ENCODE assay signal across 18 mouse cellular contexts in genomic region chr19:37912501-37912900, GRCm38 (mm10).
"Had no signal": no experiment of that assay in that cellular context is flagged by ENCODE, and none has a peak within 500 bp of the region (broad histone marks: within the 10 kb centered on the region; RNA-seq: fewer than 3 reads in every experiment).

No protein-coding gene starts in this region.

- H3K27ac ChIP-seq: hindbrain, postnatal 0 days; kidney, embryonic 15.5 days; limb, embryonic 12.5 days; limb, embryonic 15.5 days; liver, embryonic 14.5 days; macrophage; stomach, embryonic 15.5 days had no signal

- H3K4me2 ChIP-seq: kidney, embryonic 15.5 days; limb, embryonic 12.5 days; limb, embryonic 15.5 days; liver, embryonic 11.5 days; stomach, embryonic 15.5 days had no signal

- H3K4me3 ChIP-seq: kidney, embryonic 15.5 days; limb, embryonic 12.5 days; limb, embryonic 15.5 days; stomach, embryonic 15.5 days had no signal

- H3K9ac ChIP-seq: kidney, embryonic 15.5 days; limb, embryonic 12.5 days; limb, embryonic 15.5 days; liver, embryonic 14.5 days; liver, postnatal 0 days; stomach, embryonic 15.5 days had no signal

- ATAC-seq: hindbrain, postnatal 0 days; inflammation-experienced regulatory T-cells, adult 6 months; intestine, embryonic 16.5 days; liver, postnatal 0 days had no signal

- H3K9me3 ChIP-seq: kidney, embryonic 15.5 days; limb, embryonic 12.5 days; limb, embryonic 15.5 days; stomach, embryonic 15.5 days had no signal

- H3K27me3 ChIP-seq: kidney, embryonic 15.5 days; limb, embryonic 12.5 days; limb, embryonic 15.5 days; stomach, embryonic 15.5 days had no signal

- DNase-seq: kidney, postnatal 10 days; kidney, postnatal 4 days; left cerebral cortex, postnatal 4 days; liver, postnatal 0 days; midbrain, embryonic 14.5 days; right cerebral cortex, postnatal 25 days; spleen, adult 18-20 months; thymus, postnatal 25 days had no signal

- H3K4me1 ChIP-seq: stomach, embryonic 15.5 days had no signal

- H3K36me3 ChIP-seq: limb, embryonic 12.5 days; stomach, embryonic 15.5 days had no signal
